Mouse (Mus musculus) bone marrow macrophage, adult 2 months (primary cell): Measurements from ENCODE around the gene Gm11032. TPM values are rescaled to one million over a fixed set of nuclear protein-coding genes. Genes with fewer than 3 reads are reported as not detected.
"Not testable (repeated sequence)": the region's sequence is repeated elsewhere in the genome, so short reads cannot be mapped to it uniquely, and the experiment has no call there.

Experiments used
- H3K27ac ChIP-seq: 2 replicates; pipeline ENCODE4 v1.5.1; 2012; ENCODE audit warnings: low read depth, low read length; ENCODE audit not compliant: insufficient read depth
- H3K4me1 ChIP-seq: 2 replicates; pipeline ENCODE4 v1.6.1; 2012; ENCODE audit warnings: low read length; ENCODE audit not compliant: control insufficient read depth, insufficient read depth
- H3K4me3 ChIP-seq: 2 replicates; pipeline ENCODE4 v1.5.1; 2012; ENCODE audit warnings: mild to moderate bottlenecking, low read length, moderate library complexity; ENCODE audit not compliant: insufficient read depth
- CTCF ChIP-seq: IDR thresholded peaks from 2 replicates; pipeline ENCODE4 v1.5.1; 2012; ENCODE audit warnings: low read depth, mild to moderate bottlenecking, low read length, moderate library complexity
- POLR2A ChIP-seq: IDR thresholded peaks from 2 replicates; pipeline ENCODE4 v1.6.1; 2012; ENCODE audit warnings: mild to moderate bottlenecking, low read depth, low read length, borderline replicate concordance
- polyA plus RNA-seq: library from polyadenylated mRNA; stranded (reverse); fragments of >200 nt; gene quantifications from 2 replicates; pipeline ENCODE4 v1.2.4, GENCODE M21; 2012; ENCODE audit not compliant: missing spikeins, insufficient read depth, insufficient read length

Gene Gm11032
- polyA plus RNA-seq, 1 experiment = not detected

GRCm38 (mm10) chr11:4643722-4644121 lies 23.9 kb downstream of the Gm11032 start:
- TF ChIP-seq CTCF = no peak
- TF ChIP-seq POLR2A = no peak
- Histone ChIP-seq H3K27ac (no peak overlapping the region), H3K4me1 (peaks cover 19% of the 10 kb centered on the region), H3K4me3 (no peak overlapping the region)

- H3K27ac ChIP-seq, H3K4me1 ChIP-seq, H3K4me3 ChIP-seq: not testable (repeated sequence)
Measured at GRCm38 (mm10) chr11:4645180-4645579, 25.3 kb downstream of the Gm11032 start.

GRCm38 (mm10) chr11:4646409-4646808 lies 26.5 kb downstream of the Gm11032 start:
- Histone ChIP-seq H3K4me3 (no peak overlapping the region), H3K4me1 (peaks cover 3% of the 10 kb centered on the region; the same call in 1 of the 2 replicates), H3K27ac (no peak overlapping the region)
- TF ChIP-seq POLR2A = no peak
- no peak for TF ChIP-seq CTCF

- no peak overlapping the region for H3K4me3 ChIP-seq
- peak overlapping the region; percentile 1; the same call in 1 of the 2 replicates for H3K27ac ChIP-seq
- TF ChIP-seq CTCF (no peak), POLR2A (no peak)
- peaks cover 28% of the 10 kb centered on the region for H3K4me1 ChIP-seq
Measured at GRCm38 (mm10) chr11:4659818-4660217, 40.0 kb downstream of the Gm11032 start.

- Histone ChIP-seq H3K27ac (peak overlapping the region; percentile 1; the same call in 1 of the 2 replicates), H3K4me1 (peaks cover 28% of the 10 kb centered on the region), H3K4me3 (no peak overlapping the region)
- TF ChIP-seq CTCF = no peak
- TF ChIP-seq POLR2A = no peak
Measured at GRCm38 (mm10) chr11:4660309-4661025, 40.6 kb downstream of the Gm11032 start.

GRCm38 (mm10) chr11:4661324-4661723 lies 41.5 kb downstream of the Gm11032 start:
- peak overlapping the region; percentile 37 for H3K4me3 ChIP-seq
- peak overlapping the region; percentile 45 for H3K27ac ChIP-seq
- H3K4me1 ChIP-seq = peaks cover 28% of the 10 kb centered on the region
- TF ChIP-seq POLR2A = no peak
- TF ChIP-seq CTCF = no peak

GRCm38 (mm10) chr11:4661871-4662495 lies 42.1 kb downstream of the Gm11032 start:
- peak overlapping the region; percentile 45 for H3K27ac ChIP-seq
- no peak for TF ChIP-seq POLR2A
- H3K4me1 ChIP-seq = peaks cover 28% of the 10 kb centered on the region
- H3K4me3 ChIP-seq = no peak overlapping the region

- H3K27ac ChIP-seq = no peak overlapping the region
- H3K4me3 ChIP-seq = no peak overlapping the region
- H3K4me1 ChIP-seq = peaks cover 28% of the 10 kb centered on the region
- TF ChIP-seq CTCF (no peak), POLR2A (no peak)
Measured at GRCm38 (mm10) chr11:4662496-4662878, 42.6 kb downstream of the Gm11032 start.

Other genes with a start within 250 kb of the Gm11032 start
- gene Hormad2, start 179.0 kb upstream of the Gm11032 start, polyA plus RNA-seq = not detected in 2 replicates
- gene Mtmr3, start 25.2 kb upstream of the Gm11032 start, polyA plus RNA-seq = 43.1 and 43.5 TPM in 2 replicates
- gene Ascc2, start 17.7 kb downstream of the Gm11032 start, polyA plus RNA-seq = 34.2 and 36.5 TPM in 2 replicates
- 209 and 211 TPM in 2 replicates for gene Uqcr10, start 84.3 kb downstream of the Gm11032 start, polyA plus RNA-seq
- 34.0 and 36.1 TPM in 2 replicates for gene Zmat5, start 84.6 kb downstream of the Gm11032 start, polyA plus RNA-seq
- not detected in 2 replicates for gene Cabp7, start 126.7 kb downstream of the Gm11032 start, polyA plus RNA-seq
- 76.7 and 76.8 TPM in 2 replicates for gene Nf2, start 229.5 kb downstream of the Gm11032 start, polyA plus RNA-seq